Mouse (Mus musculus) liver, postnatal 0 days (tissue): ENCODE measurements at regions not wholly inside any gene's neighbourhood (a gene's known extent, or its start where the extent isn't known, plus 50 kb on each side); places are given as distances from the start of the nearest gene placed in this dataset.
A peak's percentile ranks its signal among the peaks of the same experiment; 100 is the strongest.

Experiments
- ATAC-seq: fragments of 200-750 bp; cut with Nextera tagmentation; 2 replicates; pipeline ENCODE4 v1.8.0; 2017; ENCODE audit warnings: mild to moderate bottlenecking, moderate library complexity
- DNase-seq: peaks from one replicate; pipeline ENCODE4 v3.0.0-alpha.2; 2016
- H3K27ac ChIP-seq: fragments of 300-500 bp; sonication (generic); 2 replicates; pipeline ENCODE4 v1.5.1; 2014; ENCODE audit warnings: antibody characterized with exemption, moderate library complexity, mild to moderate bottlenecking, low read depth
- H3K27me3 ChIP-seq: fragments of 300-500 bp; sonication (generic); 2 replicates; pipeline ENCODE4 v1.6.1; 2014; ENCODE audit warnings: low read length, control low read depth, mixed read lengths; ENCODE audit not compliant: insufficient read depth
- H3K36me3 ChIP-seq: fragments of 300-500 bp; sonication (generic); replicated peaks from 2 replicates; pipeline ENCODE4 v1.6.1; 2014; ENCODE audit warnings: mild to moderate bottlenecking, control low read depth, low read length, moderate library complexity, mixed read lengths; ENCODE audit not compliant: insufficient read depth
- H3K4me1 ChIP-seq: fragments of 300-500 bp; sonication (generic); 2 replicates; pipeline ENCODE4 v1.6.1; 2014; ENCODE audit warnings: antibody characterized with exemption, mild to moderate bottlenecking, control low read depth; ENCODE audit not compliant: insufficient read depth
- H3K4me2 ChIP-seq: fragments of 300-500 bp; sonication (generic); 2 replicates; pipeline ENCODE4 v1.6.1; 2014; ENCODE audit warnings: low read depth, mild to moderate bottlenecking, low read length, moderate library complexity, mixed read lengths
- H3K4me3 ChIP-seq: fragments of 300-500 bp; sonication (generic); 2 replicates; pipeline ENCODE4 v1.5.1; 2014; ENCODE audit warnings: low read depth, low read length
- H3K9ac ChIP-seq: fragments of 300-500 bp; sonication (generic); replicated peaks from 2 replicates; pipeline ENCODE4 v1.6.1; 2014; ENCODE audit warnings: mild to moderate bottlenecking, moderate library complexity
- H3K9me3 ChIP-seq: fragments of 300-500 bp; sonication (generic); 2 replicates; pipeline ENCODE4 v1.6.1; 2016; ENCODE audit warnings: mild to moderate bottlenecking, control low read depth, low read length, mixed read lengths
- CTCF ChIP-seq: sonication (generic); IDR thresholded peaks from 2 replicates; pipeline ENCODE4 v1.5.1; 2016; ENCODE audit warnings: antibody characterized with exemption, low read depth
- EP300 ChIP-seq: IDR thresholded peaks from 2 replicates; pipeline ENCODE4 v1.6.1; 2016; ENCODE audit warnings: antibody characterized with exemption, low read depth, mild to moderate bottlenecking
- WGBS: fragments of 180-500 bp; shearing (Covaris S2); extraction: QIAGEN DNeasy Blood & Tissue Kit; methylation state at CpG from one replicate; pipeline ENCODE4 v1.1.7; 2014; ENCODE audit not compliant: insufficient replicate concordance; 5-methylcytosine and 5-hydroxymethylcytosine counted together

DNA sequence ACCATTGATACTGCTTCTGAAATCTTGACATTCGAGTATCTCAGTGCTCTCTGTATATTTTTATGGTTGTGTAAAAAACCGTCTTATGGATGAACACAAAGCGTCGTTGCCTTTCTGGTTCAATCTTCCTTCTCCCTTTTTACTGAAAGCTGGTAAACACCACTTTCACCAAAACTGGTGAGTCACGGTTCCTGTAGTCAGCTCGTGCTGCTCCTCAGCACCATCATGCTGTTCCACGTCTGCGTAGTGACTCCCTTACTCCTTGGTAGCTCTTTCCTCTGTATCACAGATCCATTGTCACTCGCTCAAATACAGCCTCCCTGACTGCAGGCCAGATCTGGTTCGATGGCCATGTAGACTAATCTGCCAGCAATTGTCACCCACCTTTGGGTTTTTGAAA, 346.2 kb upstream of the Zmiz1 start:
- TF ChIP-seq EP300 (no peak), CTCF (no peak)
- 49% methylated on average over 10 of the region's 10 CpGs for WGBS
- Histone ChIP-seq H3K36me3 (no peaks in the 10 kb centered on the region), H3K4me1 (peaks cover 10% of the 10 kb centered on the region; the same call in 1 of the 2 replicates), H3K4me2 (no peak overlapping the region), H3K9ac (no peak overlapping the region), H3K27me3 (no peaks in the 10 kb centered on the region), H3K9me3 (no peaks in the 10 kb centered on the region), H3K27ac (no peak overlapping the region), H3K4me3 (no peak overlapping the region)
- DNase-seq (no peak), ATAC-seq (no peak)

GRCm38 (mm10) chr14:25113326-25113725, 345.7 kb upstream of the Zmiz1 start:
- H3K36me3 ChIP-seq: no peaks in the 10 kb centered on the region
- H3K9me3 ChIP-seq: no peaks in the 10 kb centered on the region
- H3K4me2 ChIP-seq: no peak overlapping the region
- H3K27ac ChIP-seq: no peak overlapping the region
- H3K9ac ChIP-seq: no peak overlapping the region
- no peak overlapping the region for H3K4me3 ChIP-seq
- DNase-seq: no peak
- ATAC-seq: no peak
- no peak for TF ChIP-seq EP300
- no peak for TF ChIP-seq CTCF
- H3K27me3 ChIP-seq: no peaks in the 10 kb centered on the region
- WGBS: 63% methylated on average over 2 of the region's 2 CpGs
- H3K4me1 ChIP-seq: peaks cover 10% of the 10 kb centered on the region; the same call in 1 of the 2 replicates

DNA sequence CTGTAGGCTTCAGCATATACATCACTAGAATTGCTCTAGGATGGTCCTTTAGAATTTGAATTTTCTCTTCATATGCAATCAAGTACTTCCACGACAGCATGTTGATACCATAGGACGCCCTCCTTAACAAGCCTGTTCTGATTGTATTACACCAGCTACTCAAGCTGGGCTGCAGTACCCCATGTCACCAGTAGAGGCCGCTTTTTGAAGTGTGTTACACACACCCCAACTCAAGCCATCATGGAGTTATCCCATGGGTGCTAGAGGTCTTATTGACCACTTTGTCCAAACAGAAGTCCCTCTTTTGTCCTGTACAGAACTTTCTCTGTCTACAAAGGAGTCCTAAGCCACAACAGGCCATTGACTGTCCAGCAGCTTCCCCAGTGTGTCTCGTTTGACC, 342.6 kb upstream of the Zmiz1 start:
- TF ChIP-seq CTCF: peak; percentile 92
- no peak for TF ChIP-seq EP300
- WGBS: 39% methylated on average over 4 of the region's 4 CpGs
- DNase-seq (peak; percentile 78), ATAC-seq (peak; percentile 57; the same call in 1 of the 2 replicates)
- Histone ChIP-seq H3K4me3 (no peak overlapping the region), H3K9ac (no peak overlapping the region), H3K9me3 (no peaks in the 10 kb centered on the region), H3K4me2 (no peak overlapping the region), H3K27ac (no peak overlapping the region), H3K4me1 (no peaks in the 10 kb centered on the region), H3K36me3 (no peaks in the 10 kb centered on the region), H3K27me3 (no peaks in the 10 kb centered on the region)

GRCm38 (mm10) chr14:25119999-25120398, 339.0 kb upstream of the Zmiz1 start:
- Histone ChIP-seq H3K4me2 (no peak overlapping the region), H3K4me3 (no peak overlapping the region), H3K27me3 (no peaks in the 10 kb centered on the region), H3K9me3 (no peaks in the 10 kb centered on the region), H3K27ac (no peak overlapping the region), H3K9ac (no peak overlapping the region), H3K36me3 (no peaks in the 10 kb centered on the region), H3K4me1 (no peaks in the 10 kb centered on the region)
- peak; percentile 20; the same call in 1 of the 2 replicates for TF ChIP-seq CTCF
- TF ChIP-seq EP300: no peak
- WGBS: 73% methylated on average over 4 of the region's 4 CpGs
- no peak for DNase-seq
- ATAC-seq: no peak

DNA sequence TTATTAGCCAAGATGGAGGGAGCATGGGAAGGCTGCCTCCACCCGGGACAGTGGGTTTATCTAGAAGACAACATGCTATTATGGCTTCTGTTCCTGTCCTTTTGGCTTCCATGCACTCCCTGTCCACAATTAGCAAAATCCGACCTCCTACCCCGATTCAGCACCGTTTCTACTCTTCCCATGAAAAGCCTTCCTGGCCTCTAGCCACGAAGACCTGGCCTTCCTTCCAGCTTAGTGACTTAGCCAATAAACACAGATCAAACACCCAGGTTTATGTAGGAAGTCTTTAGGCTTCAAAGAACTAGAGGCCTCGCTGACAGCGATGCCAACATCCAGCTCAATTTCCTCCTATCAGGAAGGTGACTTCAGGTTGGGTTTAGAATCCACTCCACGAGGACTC, 338.5 kb upstream of the Zmiz1 start:
- H3K36me3 ChIP-seq: no peaks in the 10 kb centered on the region
- TF ChIP-seq EP300 (no peak), CTCF (no peak)
- WGBS: 55% methylated on average over 8 of the region's 8 CpGs
- DNase-seq: no peak
- H3K9me3 ChIP-seq: no peaks in the 10 kb centered on the region
- H3K9ac ChIP-seq: no peak overlapping the region
- no peak overlapping the region for H3K4me2 ChIP-seq
- H3K4me3 ChIP-seq: no peak overlapping the region
- no peak for ATAC-seq
- no peaks in the 10 kb centered on the region for H3K27me3 ChIP-seq
- no peak overlapping the region for H3K27ac ChIP-seq
- no peaks in the 10 kb centered on the region for H3K4me1 ChIP-seq

DNA sequence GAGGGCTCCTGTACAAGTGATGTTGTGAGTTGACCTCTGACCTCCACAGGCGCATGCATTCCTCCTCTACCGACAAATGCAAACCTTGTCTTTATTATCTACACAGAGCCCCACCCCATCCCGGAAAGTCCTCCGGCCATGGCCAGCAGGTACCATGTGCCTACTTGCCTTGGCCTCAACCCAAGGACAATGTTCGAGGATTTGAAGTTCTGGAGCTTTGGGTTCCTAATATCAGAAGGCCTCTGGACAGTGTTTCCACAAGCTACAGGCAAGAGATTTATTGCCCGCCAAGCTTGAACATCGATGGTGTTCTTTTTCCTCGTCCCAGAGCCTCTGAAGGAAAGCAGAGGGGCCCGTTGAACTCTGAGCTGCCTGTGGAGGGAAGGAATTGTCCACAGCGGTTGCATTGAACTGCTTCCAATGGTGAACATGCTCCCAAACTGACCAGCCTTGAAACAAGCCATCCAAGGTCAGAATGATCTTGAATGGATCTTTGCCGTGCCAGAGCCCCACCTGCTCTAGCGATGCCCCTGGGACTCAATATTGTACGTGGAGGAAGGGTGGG, 335.9 kb upstream of the Zmiz1 start:
- Histone ChIP-seq H3K4me1 (no peaks in the 10 kb centered on the region), H3K9ac (no peak overlapping the region), H3K27ac (no peak overlapping the region), H3K4me2 (no peak overlapping the region), H3K27me3 (no peaks in the 10 kb centered on the region), H3K36me3 (no peaks in the 10 kb centered on the region), H3K4me3 (no peak overlapping the region), H3K9me3 (no peaks in the 10 kb centered on the region)
- no peak for TF ChIP-seq EP300
- no peak for TF ChIP-seq CTCF
- ATAC-seq: no peak
- DNase-seq: no peak
- 70% methylated on average over 13 of the region's 13 CpGs for WGBS
